ENCODE assay signal across 8 mouse cellular contexts in genomic region chr8:104534779-104535141, GRCm38 (mm10). TPM values are rescaled to one million over a fixed set of nuclear protein-coding genes. Genes with fewer than 3 reads are reported as not detected.
DNase-seq lines count a peak whose midpoint lies in the region; ATAC-seq lines count a peak whose summit lies in the region.

No protein-coding gene starts in this region.

- H3K4me3 ChIP-seq in kidney, embryonic 15.5 days (replicated peaks): peak overlapping the region; percentile 97
- peak overlapping the region; percentile 89 for H3K4me3 ChIP-seq in forebrain, embryonic 13.5 days
- H3K4me3 ChIP-seq in midbrain, embryonic 15.5 days: peak overlapping the region; percentile 66

- peak overlapping the region; percentile 43; the same call in 1 of the 2 replicates for H3K9ac ChIP-seq in kidney, embryonic 15.5 days
- peak overlapping the region; percentile 52 for H3K9ac ChIP-seq in forebrain, embryonic 13.5 days
- peak overlapping the region; percentile 87 for H3K9ac ChIP-seq in midbrain, embryonic 15.5 days

- WGBS in kidney, embryonic 15.5 days: 9% methylated on average over 9 of the region's 9 CpGs
- 10% methylated on average over 9 of the region's 9 CpGs for WGBS in forebrain, embryonic 13.5 days
- WGBS in midbrain, embryonic 15.5 days: 10% methylated on average over 9 of the region's 9 CpGs

- H3K36me3 ChIP-seq in kidney, embryonic 15.5 days: peaks cover 8% of the 10 kb centered on the region
- peaks cover 5% of the 10 kb centered on the region for H3K36me3 ChIP-seq in forebrain, embryonic 13.5 days (ENCODE audit: poor library complexity, severe bottlenecking)
- H3K36me3 ChIP-seq in midbrain, embryonic 15.5 days (replicated peaks): 0 out of 2 replicates have a peak, but pooled peaks cover 5% of the 10 kb centered on the region

- peak; percentile 60 for ATAC-seq in kidney, embryonic 15.5 days (replicated peaks; ENCODE audit: low FRiP score)
- ATAC-seq in forebrain, embryonic 13.5 days: peak; percentile 66
- peak; percentile 80 for ATAC-seq in midbrain, embryonic 15.5 days (replicated peaks)

- no peaks in the 10 kb centered on the region for H3K9me3 ChIP-seq in kidney, embryonic 15.5 days (replicated peaks)
- H3K9me3 ChIP-seq in forebrain, embryonic 13.5 days (replicated peaks): no peaks in the 10 kb centered on the region
- no peaks in the 10 kb centered on the region for H3K9me3 ChIP-seq in midbrain, embryonic 15.5 days

- H3K4me2 ChIP-seq in kidney, embryonic 15.5 days: peak overlapping the region; percentile 72
- H3K4me2 ChIP-seq in forebrain, embryonic 13.5 days: peak overlapping the region; percentile 74
- H3K4me2 ChIP-seq in midbrain, embryonic 15.5 days: peak overlapping the region; percentile 60

- DNase-seq in kidney, adult 18-20 months: no peak
- DNase-seq in T-cell, adult 2 months (ENCODE audit: low spot score): peak; percentile 65
- peak; percentile 28 for DNase-seq in kidney, postnatal 10 days
- DNase-seq in retina, postnatal 1 day: no peak
- no peak for DNase-seq in right cerebral cortex, postnatal 25 days

- H3K4me1 ChIP-seq in kidney, embryonic 15.5 days: peaks cover 24% of the 10 kb centered on the region
- H3K4me1 ChIP-seq in forebrain, embryonic 13.5 days: peaks cover 27% of the 10 kb centered on the region
- peaks cover 25% of the 10 kb centered on the region for H3K4me1 ChIP-seq in midbrain, embryonic 15.5 days

- H3K27ac ChIP-seq in kidney, embryonic 15.5 days: no peak overlapping the region
- no peak overlapping the region for H3K27ac ChIP-seq in forebrain, embryonic 13.5 days
- peak overlapping the region; percentile 87 for H3K27ac ChIP-seq in midbrain, embryonic 15.5 days

- peaks cover 13% of the 10 kb centered on the region for H3K27me3 ChIP-seq in kidney, embryonic 15.5 days
- peaks cover 16% of the 10 kb centered on the region for H3K27me3 ChIP-seq in forebrain, embryonic 13.5 days
- H3K27me3 ChIP-seq in midbrain, embryonic 15.5 days (replicated peaks): peaks cover 9% of the 10 kb centered on the region; the same call in 1 of the 2 replicates

RNA-seq across cellular contexts. Expression of gene Car7, which starts 0.3 kb away (rescaled TPM):
- polyA plus RNA-seq in kidney, embryonic 15.5 days (2015; fragmentation: Nextera tagmentation; extraction: Ambion mirVana): 2.3 and 2.4 TPM in 2 replicates
- polyA plus RNA-seq in forebrain, embryonic 13.5 days (2015; fragmentation: Nextera tagmentation; extraction: Ambion mirVana): 1.6 and 1.7 TPM in 2 replicates
- 3.2 and 4.2 TPM in 2 replicates for polyA plus RNA-seq in midbrain, embryonic 15.5 days (2015; fragmentation: Nextera tagmentation; extraction: Ambion mirVana)

RNA-seq across cellular contexts. Expression of gene Nae1, which starts 0.3 kb away (rescaled TPM):
- 105 and 115 TPM in 2 replicates for polyA plus RNA-seq in kidney, embryonic 15.5 days (2015; fragmentation: Nextera tagmentation; extraction: Ambion mirVana)
- 113 and 115 TPM in 2 replicates for polyA plus RNA-seq in forebrain, embryonic 13.5 days (2015; fragmentation: Nextera tagmentation; extraction: Ambion mirVana)
- 99.2 and 101 TPM in 2 replicates for polyA plus RNA-seq in midbrain, embryonic 15.5 days (2015; fragmentation: Nextera tagmentation; extraction: Ambion mirVana)

RNA-seq across cellular contexts. Expression of gene Terb1, which starts 25.1 kb away (rescaled TPM):
- 0.32 and 0.48 TPM in 2 replicates for polyA plus RNA-seq in kidney, embryonic 15.5 days (2015; fragmentation: Nextera tagmentation; extraction: Ambion mirVana)
- 0.08 and 0.14 TPM in 2 replicates for polyA plus RNA-seq in forebrain, embryonic 13.5 days (2015; fragmentation: Nextera tagmentation; extraction: Ambion mirVana)
- polyA plus RNA-seq in midbrain, embryonic 15.5 days (2015; fragmentation: Nextera tagmentation; extraction: Ambion mirVana): 0.67 and 0.74 TPM in 2 replicates

RNA-seq across cellular contexts. Expression of gene Pdp2, which starts 56.5 kb away (rescaled TPM):
- 17.8 and 18.7 TPM in 2 replicates for polyA plus RNA-seq in kidney, embryonic 15.5 days (2015; fragmentation: Nextera tagmentation; extraction: Ambion mirVana)
- polyA plus RNA-seq in forebrain, embryonic 13.5 days (2015; fragmentation: Nextera tagmentation; extraction: Ambion mirVana): 15.2 and 17.2 TPM in 2 replicates
- 20.0 and 20.9 TPM in 2 replicates for polyA plus RNA-seq in midbrain, embryonic 15.5 days (2015; fragmentation: Nextera tagmentation; extraction: Ambion mirVana)

Comparison
In these comparisons a context has a peak if more than half of its experiments do, and no peak if none do; other contexts are left out.
1. DNase-seq: peak in T-cell, adult 2 months (single experiment) and kidney, postnatal 10 days (single experiment); none in kidney, adult 18-20 months (single experiment), retina, postnatal 1 day (single experiment) and right cerebral cortex, postnatal 25 days (single experiment).
2. Peak in every context shown above with its lines, with median percentiles within 50 percentile points of each other: ATAC-seq, H3K4me2 ChIP-seq, H3K4me3 ChIP-seq and H3K9ac ChIP-seq.